Mouse (Mus musculus): Measurements from ENCODE around the gene Ormdl2.

- TF ChIP-seq CTCF (IDR thresholded peaks at IDR 0.05; ENCODE audit: control insufficient read depth, insufficient read depth, low read length) (no peak), POLR2A (IDR thresholded peaks at IDR 0.05; ENCODE audit: borderline replicate concordance, control insufficient read depth, low read depth, low read length) (no peak)
Observed at GRCm38 (mm10) chr10:128778441-128778840, 43.0 kb downstream of the Ormdl2 start.

Data from bone marrow, adult 2 months (tissue).